Mouse (Mus musculus) kidney, adult 2 months (tissue): Measurements from ENCODE around the gene Rsad2. TPM values are rescaled to one million over a fixed set of nuclear protein-coding genes. Genes with fewer than 3 reads are reported as not detected.
"Not testable (repeated sequence)": the region's sequence is repeated elsewhere in the genome, so short reads cannot be mapped to it uniquely, and the experiment has no call there.

Source experiments
- DNase-seq: peaks from one replicate; pipeline ENCODE4 v3.0.0; 2021
- H3K27ac ChIP-seq: fragments of 200-500 bp; 2 replicates; pipeline ENCODE4 v1.5.1; 2012; ENCODE audit warnings: low read depth, low read length, control low read depth, inconsistent platforms; ENCODE audit not compliant: insufficient read depth
- H3K27me3 ChIP-seq: fragments of 200-500 bp; replicated peaks from 2 replicates; pipeline ENCODE4 v1.6.1; 2012; ENCODE audit warnings: mild to moderate bottlenecking, moderate library complexity, low read length, inconsistent platforms; ENCODE audit not compliant: control insufficient read depth, insufficient read depth
- H3K36me3 ChIP-seq: fragments of 200-500 bp; 2 replicates; pipeline ENCODE4 v1.6.1; 2012; ENCODE audit warnings: mild to moderate bottlenecking, moderate library complexity, low read length, inconsistent platforms; ENCODE audit not compliant: control insufficient read depth, insufficient read depth
- H3K4me1 ChIP-seq: fragments of 200-500 bp; 2 replicates; pipeline ENCODE4 v1.6.1; 2011; ENCODE audit warnings: low read length; ENCODE audit not compliant: control insufficient read depth, insufficient read depth
- H3K4me3 ChIP-seq: fragments of 200-500 bp; 2 replicates; pipeline ENCODE4 v1.5.1; 2011; ENCODE audit warnings: mild to moderate bottlenecking, low read depth, low read length, control low read depth; ENCODE audit not compliant: insufficient read depth
- CTCF ChIP-seq: fragments of 200-500 bp; conservative IDR thresholded peaks from 2 replicates; pipeline ENCODE4 v1.5.1; 2011; ENCODE audit warnings: low read depth, mild to moderate bottlenecking, control low read depth, low read length, moderate library complexity, mixed read lengths; ENCODE audit not compliant: insufficient read depth, insufficient read length
- POLR2A ChIP-seq: fragments of 200-500 bp; IDR thresholded peaks from one replicate; pipeline ENCODE4 v1.6.1; 2011; ENCODE audit warnings: low read depth, low read length, control low read depth
- WGBS: fragments of 180-500 bp; shearing (Covaris S2); methylation state at CpG from one replicate; pipeline ENCODE4 v1.1.7; 2018; 5-methylcytosine and 5-hydroxymethylcytosine counted together
- polyA plus RNA-seq: library from polyadenylated mRNA; depleted of rRNA; stranded (reverse); fragments of >200 nt; gene quantifications from 2 replicates; pipeline ENCODE4 v1.2.3, GENCODE M21; 2012

Rsad2 gene
- polyA plus RNA-seq, 1 experiment = 19.8 TPM

- WGBS = 74% methylated on average over 4 of the region's 4 CpGs
- Histone ChIP-seq H3K27me3 (no peaks in the 10 kb centered on the region), H3K4me3 (no peak overlapping the region), H3K4me1 (no peaks in the 10 kb centered on the region), H3K36me3 (no peaks in the 10 kb centered on the region; the same call in 1 of the 2 replicates), H3K27ac (peak overlapping the region; percentile 47)
- TF ChIP-seq CTCF = no peak
- no peak for TF ChIP-seq POLR2A
- peak; percentile 75 for DNase-seq
Measured at GRCm38 (mm10) chr12:26446377-26447045, 9.7 kb downstream of the Rsad2 start.

- DNase-seq = no peak
- H3K4me3 ChIP-seq = no peak overlapping the region
- H3K27ac ChIP-seq = peak overlapping the region; percentile 51
- H3K4me1 ChIP-seq = no peaks in the 10 kb centered on the region
- H3K36me3 ChIP-seq = no peaks in the 10 kb centered on the region
- WGBS = 58% methylated on average over 2 of the region's 2 CpGs
- no peaks in the 10 kb centered on the region for H3K27me3 ChIP-seq
- TF ChIP-seq CTCF = no peak
- TF ChIP-seq POLR2A = no peak
Measured at GRCm38 (mm10) chr12:26444511-26444910, 11.7 kb downstream of the Rsad2 start.

GRCm38 (mm10) chr12:26444054-26444453, 12.2 kb downstream of the Rsad2 start:
- WGBS = 0% methylated on average over 2 of the region's 2 CpGs
- Histone ChIP-seq H3K4me1 (no peaks in the 10 kb centered on the region), H3K27me3 (no peaks in the 10 kb centered on the region), H3K36me3 (no peaks in the 10 kb centered on the region), H3K27ac (no peak overlapping the region), H3K4me3 (no peak overlapping the region)
- TF ChIP-seq POLR2A = no peak
- peak; percentile 64 for TF ChIP-seq CTCF
- DNase-seq = peak; percentile 90

- Histone ChIP-seq H3K36me3 (no peaks in the 10 kb centered on the region), H3K27me3 (no peaks in the 10 kb centered on the region), H3K4me3 (no peak overlapping the region), H3K27ac (peak overlapping the region; percentile 93), H3K4me1 (no peaks in the 10 kb centered on the region)
- DNase-seq = peak; percentile 66
- WGBS = 38% methylated on average over 3 of the region's 3 CpGs
- TF ChIP-seq CTCF = no peak
- no peak for TF ChIP-seq POLR2A
Measured at GRCm38 (mm10) chr12:26439366-26439765, 16.9 kb downstream of the Rsad2 start.

GRCm38 (mm10) chr12:26437950-26438349, 18.3 kb downstream of the Rsad2 start:
- Histone ChIP-seq H3K27ac (no peak overlapping the region), H3K4me1 (no peaks in the 10 kb centered on the region), H3K4me3 (no peak overlapping the region), H3K36me3 (no peaks in the 10 kb centered on the region), H3K27me3 (no peaks in the 10 kb centered on the region)
- WGBS = 70% methylated on average over 3 of the region's 3 CpGs
- no peak for TF ChIP-seq POLR2A
- TF ChIP-seq CTCF = no peak
- no peak for DNase-seq

GRCm38 (mm10) chr12:26436334-26436733, 19.9 kb downstream of the Rsad2 start:
- TF ChIP-seq POLR2A (no peak), CTCF (no peak)
- H3K4me3 ChIP-seq = no peak overlapping the region
- 65% methylated on average over 4 of the region's 4 CpGs for WGBS
- H3K36me3 ChIP-seq = no peaks in the 10 kb centered on the region
- H3K4me1 ChIP-seq = no peaks in the 10 kb centered on the region
- DNase-seq = peak; percentile 83
- H3K27ac ChIP-seq = 0 out of 2 replicates have a peak overlapping the region, but pooled peaks have one; percentile 10
- no peaks in the 10 kb centered on the region for H3K27me3 ChIP-seq

GRCm38 (mm10) chr12:26428771-26429170, 27.5 kb downstream of the Rsad2 start:
- H3K27ac ChIP-seq = 0 out of 2 replicates have a peak overlapping the region, but pooled peaks have one; percentile 8
- H3K36me3 ChIP-seq, H3K4me1 ChIP-seq, H3K27me3 ChIP-seq, H3K4me3 ChIP-seq: not testable (repeated sequence)
- 74% methylated on average over 2 of the region's 2 CpGs for WGBS
- DNase-seq = peak; percentile 48
